Mouse (Mus musculus) thymus, postnatal 0 days (tissue): ENCODE data around the gene Oscar. TPM values are rescaled to one million over a fixed set of nuclear protein-coding genes. Genes with fewer than 3 reads are reported as not detected.
"Not testable (repeated sequence)": the region's sequence is repeated elsewhere in the genome, so short reads cannot be mapped to it uniquely, and the experiment has no call there.

Experiments
- DNase-seq: peaks from one replicate; pipeline ENCODE4 v3.0.0-alpha.2; 2015; ENCODE audit warnings: low spot score
- polyA plus RNA-seq: library from polyadenylated mRNA; unstranded; fragments of >200 nt; fragmentation: Nextera tagmentation; extraction: Ambion mirVana; gene quantifications from 2 replicates; pipeline ENCODE4 v1.2.1, GENCODE M21; 2015

The Oscar gene
- polyA plus RNA-seq, 1 experiment from 2014 or later = not detected

DNA sequence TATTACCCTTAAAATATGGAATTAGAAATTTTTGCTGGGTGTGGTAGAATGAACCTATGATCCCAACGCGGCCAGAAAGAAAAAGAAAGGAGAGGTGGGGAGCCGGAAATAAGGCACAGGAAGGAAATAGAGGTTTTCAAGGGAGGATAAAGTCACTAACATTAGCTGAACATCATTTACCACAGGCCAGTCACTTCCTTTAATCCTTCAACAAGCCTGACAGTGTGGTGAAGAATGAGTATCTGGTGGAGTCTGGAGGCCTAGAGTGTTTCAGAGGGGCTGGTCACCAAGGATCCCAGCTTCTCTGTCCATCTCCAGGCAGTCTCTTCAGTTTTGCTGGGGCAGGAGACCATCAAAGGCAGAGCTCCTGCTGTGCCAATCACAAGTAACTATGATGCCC, 5.5 kb downstream of the Oscar start:
- no peak for DNase-seq

DNA sequence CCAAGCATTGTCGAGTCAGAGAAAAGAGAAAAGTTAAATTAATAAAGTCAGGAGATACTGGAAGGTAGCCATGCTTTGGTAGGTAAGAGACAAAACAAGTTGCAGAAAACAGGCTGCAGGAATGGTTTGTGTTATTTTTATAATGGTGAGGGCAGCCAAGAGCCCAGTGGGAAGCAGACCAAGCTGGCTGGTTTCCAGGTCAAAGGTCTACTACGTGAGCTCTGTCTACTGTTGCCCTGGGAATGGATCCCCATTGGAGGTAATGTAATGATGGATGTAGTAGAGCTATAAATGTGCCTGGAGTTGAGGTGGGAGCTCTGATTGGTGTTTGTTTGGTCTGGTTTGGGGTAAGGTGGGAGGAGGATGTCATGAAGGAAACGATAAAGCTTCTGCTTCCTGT, 6.9 kb downstream of the Oscar start:
- no peak for DNase-seq

DNA sequence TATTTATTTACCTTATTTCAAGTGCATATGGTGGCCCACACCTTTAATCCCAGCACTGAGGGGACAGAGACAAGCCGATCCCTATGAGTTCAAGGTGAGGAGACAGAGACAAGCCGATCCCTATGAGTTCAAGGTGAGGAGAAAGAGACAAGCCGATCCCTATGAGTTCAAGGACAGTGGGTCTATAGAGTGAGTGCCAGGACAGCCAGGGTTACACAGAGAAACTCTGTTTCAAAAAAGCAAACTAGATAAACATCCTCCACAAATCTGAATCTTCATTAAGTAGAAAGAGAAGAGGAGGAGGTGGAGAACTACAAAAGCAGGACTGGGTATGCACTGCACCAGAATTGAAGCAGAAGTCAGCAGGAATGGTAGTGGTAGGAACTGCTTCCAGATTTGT, 7.3 kb downstream of the Oscar start:
- no peak for DNase-seq

DNA sequence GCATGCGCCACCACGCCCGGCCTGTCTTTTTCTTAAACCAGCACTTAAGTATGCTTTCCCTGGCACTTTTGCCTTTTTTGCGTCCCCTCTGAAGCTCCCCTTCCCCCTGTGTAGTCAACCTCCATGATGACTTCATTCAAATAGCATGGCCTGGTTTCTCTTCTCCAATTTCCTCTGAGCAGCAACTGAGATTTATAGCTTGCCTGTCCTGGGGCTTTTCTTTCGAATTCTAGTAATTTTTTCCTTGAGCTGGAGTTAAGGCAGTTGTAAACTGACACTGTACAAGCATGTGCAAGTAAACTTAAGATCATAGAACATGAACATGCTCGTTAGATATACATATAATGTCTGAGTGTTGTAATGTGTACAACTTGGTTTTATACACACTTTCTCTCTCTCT, 8.6 kb downstream of the Oscar start:
- DNase-seq = no peak

DNA sequence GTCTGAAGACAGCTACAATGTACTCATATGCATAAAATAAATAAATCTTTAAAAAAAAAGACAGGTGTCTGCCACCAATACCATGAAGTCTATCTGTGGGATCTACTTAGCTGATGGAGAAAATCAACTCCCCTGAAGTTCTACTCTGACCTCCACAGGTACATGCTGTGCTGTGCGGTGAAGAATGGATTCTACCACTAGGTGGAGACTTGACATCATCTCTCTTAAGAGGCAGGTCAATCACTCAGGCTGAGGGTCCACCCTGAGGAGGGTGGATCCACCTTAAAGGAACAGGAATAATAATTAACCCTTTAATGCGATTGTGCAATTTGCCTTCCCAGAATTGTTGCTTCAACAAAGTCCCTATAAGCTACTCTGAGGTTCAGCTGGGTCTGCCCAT, 9.2 kb downstream of the Oscar start:
- peak; percentile 31 for DNase-seq

DNA sequence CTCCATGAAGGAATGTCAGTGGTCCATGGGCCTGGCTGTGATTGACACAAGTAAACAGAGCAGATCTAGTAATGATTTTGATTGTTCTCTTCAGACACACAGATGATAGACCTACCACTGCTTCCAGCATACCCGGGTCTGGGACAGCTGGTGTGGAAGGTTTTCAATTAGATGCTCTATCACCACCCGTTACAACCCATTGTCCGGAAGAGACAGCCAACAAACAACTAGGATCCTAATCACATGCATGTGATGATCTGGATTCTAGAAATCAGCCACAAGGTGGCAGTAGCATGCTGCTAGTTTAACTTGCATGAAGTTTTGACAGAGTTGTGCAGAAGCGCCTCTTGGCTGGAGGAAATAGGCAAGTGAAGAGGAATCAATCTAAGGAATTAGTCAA, 14.8 kb downstream of the Oscar start:
- DNase-seq = peak; percentile 77

DNA sequence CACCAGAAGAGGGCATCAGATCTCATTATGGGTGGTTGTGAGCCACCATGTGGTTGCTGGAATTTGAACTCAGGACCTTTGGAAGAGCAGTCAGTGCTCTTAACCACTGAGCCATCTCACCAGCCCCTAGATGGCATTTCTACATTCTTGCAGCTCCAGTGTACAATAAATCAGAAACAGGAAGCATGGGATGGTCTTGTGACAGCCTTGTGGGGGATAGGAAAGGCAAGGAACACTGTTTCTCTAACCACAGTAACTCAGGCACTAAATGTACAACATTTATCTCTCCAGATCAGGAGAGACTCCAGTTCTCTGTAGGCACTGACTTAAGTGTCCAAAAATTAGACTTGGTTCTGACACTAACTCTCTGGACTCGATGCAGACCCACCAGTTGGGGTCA, 18.2 kb downstream of the Oscar start:
- DNase-seq = not testable (repeated sequence)

DNA sequence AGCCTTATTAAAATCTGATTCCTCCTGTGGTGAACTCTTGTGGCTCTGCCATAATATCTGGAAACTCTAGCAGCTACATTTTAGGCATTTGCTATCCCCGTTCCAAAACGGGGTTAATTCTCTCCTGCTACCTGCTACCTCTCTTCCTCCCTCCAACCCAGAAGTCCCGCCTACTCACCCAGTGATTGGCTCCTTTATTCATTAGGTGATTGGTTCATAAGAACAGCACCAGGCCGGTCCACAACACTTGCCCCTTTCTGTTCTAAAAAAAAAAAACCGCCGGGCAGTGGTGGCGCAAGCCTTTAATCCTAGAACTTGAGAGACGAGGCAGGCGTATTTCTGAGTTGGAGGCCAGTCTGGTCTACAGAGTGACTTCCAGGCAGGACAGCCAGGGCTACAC, 20.8 kb downstream of the Oscar start:
- DNase-seq = peak; percentile 39

DNA sequence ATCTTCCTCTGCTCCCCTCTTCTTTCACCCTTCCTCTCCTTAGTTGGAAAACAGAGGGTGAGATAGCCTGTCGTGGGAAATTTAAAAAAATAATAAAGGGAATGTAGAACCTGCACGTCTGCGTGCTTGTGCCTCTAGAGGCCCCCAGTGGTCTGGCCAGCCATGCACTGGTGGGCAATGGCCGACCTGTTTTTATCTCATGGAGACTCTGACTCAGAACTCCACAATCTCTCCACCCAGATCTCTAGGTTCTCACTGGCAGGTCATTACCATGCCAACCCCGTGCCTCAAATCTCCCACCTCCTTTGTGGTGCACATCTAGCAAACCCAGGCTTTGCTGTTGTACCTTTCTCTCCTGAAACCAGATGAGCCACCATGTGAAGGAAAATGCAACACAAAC, 21.3 kb downstream of the Oscar start:
- DNase-seq = no peak

DNA sequence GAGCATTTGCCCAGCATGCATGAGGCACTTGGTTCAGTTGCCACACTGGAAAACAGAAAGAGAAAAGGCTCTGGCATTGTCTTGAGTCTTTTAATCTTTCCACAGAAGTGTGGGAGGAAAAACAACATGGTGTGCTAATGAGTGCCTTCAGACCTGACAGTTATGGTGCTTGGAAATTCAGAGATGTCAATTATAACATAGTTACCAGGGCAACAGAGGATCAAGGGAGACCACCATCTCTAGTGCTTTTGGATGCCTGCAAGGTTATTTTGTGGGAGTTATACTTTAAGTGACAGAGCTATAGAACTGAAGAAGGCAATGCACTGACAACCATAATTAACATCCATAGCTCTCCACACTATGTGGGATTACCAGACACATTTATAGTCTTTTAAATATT, 22.1 kb downstream of the Oscar start:
- DNase-seq = no peak

DNA sequence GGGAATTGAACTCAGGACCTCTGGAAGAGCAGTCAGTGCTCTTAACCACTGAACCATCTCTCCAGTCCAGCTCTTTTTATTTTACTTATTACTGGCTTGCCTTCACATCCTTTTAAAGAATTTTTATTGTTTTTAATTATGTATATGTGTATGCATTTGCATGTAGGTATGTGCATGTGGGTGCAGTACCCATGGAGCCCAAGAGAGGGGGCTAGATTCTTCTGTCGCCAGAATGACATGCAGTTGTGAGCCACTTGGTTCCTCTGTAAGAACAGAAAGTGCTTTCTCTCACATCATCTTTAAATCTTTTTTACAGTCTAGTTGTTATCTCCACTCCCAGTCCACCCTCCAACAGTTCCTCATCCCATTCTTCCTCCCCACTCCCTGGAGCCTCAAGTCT, 24.4 kb downstream of the Oscar start:
- DNase-seq = no peak

DNA sequence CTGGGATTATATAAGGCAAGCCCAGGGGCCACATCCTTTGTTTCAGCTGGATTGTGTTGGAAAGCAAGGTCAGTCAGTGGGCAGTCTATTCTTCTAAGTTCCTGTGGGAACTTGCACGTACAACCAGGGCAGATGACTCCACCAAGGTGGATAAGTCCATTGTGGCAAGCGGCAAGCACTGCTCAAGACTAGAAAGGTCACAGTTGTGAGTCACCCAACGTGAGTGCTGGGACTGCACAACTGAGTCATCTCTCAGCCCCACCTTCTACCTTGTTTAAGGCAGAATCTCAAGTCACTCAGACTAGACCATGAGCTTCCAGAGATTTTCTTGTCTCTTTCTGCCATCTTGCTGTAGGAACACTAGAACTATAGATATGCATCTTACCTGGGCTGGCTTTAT, 25.4 kb downstream of the Oscar start:
- DNase-seq = no peak

DNA sequence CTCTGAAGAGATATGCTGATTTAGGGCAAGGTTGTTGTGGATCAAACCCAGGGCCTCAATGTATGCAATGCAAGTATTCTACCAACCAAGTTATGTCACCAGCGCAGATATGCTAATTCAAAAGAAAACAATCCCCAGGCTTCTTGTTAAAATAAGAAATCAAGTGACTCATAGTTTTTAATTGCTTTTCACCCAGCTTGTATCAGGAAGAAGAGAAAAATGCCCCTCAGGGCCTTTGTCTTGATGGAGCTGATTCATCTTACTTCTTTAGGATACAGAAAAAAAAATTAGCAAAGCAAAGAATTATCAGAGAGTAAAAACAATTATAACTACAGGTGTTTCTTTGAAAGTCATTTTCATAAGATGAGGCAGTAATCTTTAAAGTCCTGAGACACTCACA, 28.7 kb downstream of the Oscar start:
- DNase-seq = no peak

DNA sequence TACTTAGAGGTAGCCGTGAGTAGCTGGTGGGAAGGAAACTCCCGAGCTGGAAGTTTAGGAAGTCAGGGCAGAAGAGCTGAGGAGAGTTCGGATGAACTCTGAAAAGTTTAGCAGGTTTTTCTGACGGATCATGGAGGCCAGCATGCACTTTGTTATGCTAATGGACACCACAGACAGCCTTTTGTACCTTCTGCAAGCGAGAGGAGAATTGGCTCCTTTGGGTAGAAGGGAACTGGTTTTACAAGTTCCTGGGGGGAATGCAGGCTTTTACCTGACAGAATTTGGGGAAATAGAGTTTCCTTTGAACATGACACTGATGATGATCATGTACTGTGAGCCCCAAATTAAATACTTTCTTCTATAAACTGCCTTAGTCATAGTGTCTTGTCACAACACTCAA, 29.7 kb downstream of the Oscar start:
- DNase-seq = no peak

DNA sequence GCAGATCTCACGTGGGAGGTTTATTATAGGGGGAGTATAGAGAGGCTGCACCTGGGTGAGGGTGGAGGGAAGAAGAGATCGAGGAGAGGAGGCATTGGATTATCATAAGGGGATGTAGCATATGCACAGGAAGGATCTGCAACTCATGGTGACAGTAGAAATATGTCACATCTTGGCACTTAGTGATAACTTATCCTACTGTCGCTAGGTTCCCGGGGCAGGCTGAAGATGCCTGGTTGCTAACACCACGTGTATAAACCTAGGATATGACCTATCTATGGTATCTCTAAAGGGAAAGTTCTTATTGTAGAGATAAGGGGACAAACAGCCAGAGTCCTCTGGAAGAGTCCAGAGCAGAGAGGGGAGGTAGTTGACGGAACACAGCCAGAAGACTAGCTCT, 30.2 kb downstream of the Oscar start:
- DNase-seq = no peak

DNA sequence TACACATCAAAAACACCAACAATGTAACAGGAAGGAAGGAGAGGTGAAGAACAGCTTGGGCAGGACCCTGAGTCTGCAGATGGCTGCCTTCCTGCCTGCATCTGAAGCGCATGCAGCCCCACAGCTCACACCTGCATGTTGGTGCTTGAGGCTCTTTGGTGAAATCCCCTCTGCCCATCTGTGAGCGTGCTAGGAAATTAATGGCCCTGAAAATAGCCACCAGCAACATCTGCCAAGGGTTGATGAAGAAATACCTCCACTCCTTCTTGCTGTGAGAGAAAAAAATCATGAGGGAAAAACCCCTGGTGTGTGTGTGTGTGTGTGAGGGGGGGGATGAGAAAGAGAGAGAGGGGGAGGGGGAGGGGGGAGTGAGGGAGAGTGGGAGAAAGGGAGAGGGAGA, 35.9 kb downstream of the Oscar start:
- peak; percentile 17 for DNase-seq

DNA sequence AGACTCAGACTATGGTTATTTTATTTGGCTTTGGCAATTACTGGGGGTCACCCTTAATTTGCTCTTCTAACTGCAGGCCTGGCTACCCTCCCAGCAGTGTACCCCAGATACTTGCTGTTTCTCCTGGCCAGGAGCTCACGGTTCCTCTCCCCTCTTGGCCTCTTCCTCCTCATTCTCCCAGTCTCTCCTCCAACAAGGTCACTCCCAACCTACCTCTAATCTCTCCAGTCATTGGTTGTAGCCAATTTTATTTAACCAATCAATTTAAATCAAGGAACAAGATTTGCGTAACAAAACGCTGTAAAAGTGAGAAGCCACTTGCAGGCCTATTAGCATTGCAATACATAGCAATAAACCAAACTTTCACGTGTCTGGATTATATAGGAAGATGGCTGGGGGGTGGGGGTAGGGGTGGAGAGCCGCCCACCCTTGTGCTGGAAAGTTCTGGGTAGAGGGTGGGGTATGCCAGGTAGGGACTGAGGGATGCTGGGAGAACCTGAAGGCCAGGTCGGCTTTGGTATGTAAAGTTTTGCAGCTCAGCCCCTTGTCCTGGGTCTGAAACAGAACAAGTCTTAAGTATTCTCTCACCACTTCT, 36.9 kb downstream of the Oscar start:
- no peak for DNase-seq

DNA sequence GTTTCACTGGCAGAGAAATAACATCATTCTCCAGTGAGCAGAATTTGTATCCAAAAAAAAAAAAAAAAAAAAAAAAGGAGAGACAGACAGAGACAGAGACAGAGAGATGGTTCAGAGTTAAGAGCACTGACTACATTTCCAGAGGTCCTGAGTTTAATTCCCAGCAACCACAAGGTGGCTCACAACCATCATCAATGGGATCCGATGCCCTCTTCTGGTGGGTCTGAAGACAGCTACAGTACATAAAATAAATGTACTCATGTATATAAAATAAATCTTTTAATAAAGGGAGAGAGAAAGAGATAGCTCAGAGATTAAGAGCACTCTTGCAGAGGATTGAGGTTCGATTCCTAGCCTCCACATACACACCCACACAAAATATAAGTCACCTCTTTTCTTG, 37.8 kb downstream of the Oscar start:
- DNase-seq = no peak

DNA sequence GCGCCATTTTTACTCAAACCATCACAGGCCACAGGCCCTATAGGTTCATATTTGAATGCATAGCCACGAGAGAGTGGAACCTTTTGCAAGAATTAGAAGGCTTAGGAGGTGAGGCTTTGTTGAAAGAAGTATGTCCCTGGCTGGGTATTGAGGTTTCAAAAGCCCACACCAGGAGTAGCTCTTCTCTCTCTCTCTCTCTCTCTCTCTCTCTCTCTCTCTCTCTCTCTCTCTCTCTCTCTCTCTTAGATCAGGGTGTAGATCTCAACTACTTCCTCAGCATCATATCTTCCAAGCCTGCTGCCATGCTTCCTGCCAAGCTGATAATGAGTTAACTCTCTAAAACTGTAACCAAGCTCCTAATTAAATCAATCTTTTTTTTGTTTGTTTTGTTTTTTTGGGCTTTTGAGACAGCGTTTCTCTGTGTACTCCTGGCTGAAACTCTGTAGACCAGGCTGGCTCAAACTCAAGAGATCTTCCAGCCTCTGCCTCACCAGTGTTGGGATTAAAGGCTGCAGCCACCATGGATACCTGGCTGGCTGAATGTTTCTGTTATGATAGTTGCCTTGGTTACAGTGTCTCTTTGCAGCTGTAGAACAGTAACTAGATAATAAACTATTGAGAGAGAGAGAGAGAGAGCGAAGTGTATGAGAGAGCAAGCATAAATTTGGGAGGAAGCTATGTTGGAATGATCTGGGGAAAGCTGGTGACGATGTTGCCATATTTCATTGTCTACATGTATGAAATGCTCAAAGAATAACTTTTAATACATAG, 39.4 kb downstream of the Oscar start:
- no peak for DNase-seq

DNA sequence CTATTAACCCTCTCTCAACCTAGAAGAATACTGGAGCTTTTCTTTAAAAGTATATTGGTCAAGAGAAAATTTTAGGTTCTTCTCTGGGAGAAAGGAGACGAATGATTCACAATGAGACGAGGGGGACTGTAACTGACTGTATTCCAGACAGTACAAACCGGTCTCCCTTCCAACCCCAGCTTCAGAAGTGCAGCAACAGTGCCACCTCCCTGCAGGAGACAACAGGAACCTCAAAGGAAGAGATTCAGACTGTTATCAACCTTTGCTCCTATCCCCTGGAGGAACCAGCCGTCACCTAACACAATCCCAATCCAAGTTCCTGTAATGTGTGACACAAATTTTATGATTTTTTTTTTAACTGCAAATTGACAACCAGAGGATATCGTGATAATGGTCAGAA, 41.7 kb downstream of the Oscar start:
- DNase-seq = no peak

DNA sequence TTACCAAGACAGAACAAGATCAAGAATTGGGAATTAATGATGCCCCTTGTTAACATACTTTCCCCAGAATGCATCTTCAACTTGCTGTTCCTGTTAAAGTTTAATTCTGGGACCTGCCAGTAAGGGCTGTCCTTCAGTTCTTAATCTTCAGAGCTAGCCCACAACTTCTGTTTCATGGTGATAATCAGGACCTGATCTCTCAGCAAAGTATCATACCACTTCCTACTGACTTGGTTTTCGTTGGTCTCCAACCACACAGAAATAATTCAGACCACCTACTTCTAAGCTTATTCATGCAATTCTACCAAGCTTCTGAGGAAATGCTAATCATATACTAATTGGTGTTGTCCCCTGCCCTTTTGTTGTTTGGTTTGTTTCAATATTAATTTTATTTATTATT, 44.1 kb downstream of the Oscar start:
- DNase-seq = no peak

DNA sequence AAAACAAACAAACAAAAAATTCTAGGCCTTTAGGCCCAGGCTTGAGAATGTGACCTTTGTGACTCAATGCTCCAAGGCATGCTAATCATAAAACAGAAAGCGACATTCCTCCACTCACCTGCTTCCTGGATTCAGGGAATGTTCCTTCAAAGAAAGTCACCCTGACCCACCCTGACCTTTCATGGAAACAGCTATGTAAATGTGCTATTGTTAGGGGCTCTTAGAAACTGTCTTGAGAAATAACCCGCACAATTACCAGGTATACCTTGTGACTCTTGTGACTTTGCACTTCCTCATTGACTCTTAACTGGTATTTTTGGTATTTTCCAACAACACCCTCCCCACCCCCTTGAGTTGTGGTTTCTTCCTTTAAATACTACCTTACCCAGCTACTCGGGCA, 45.4 kb downstream of the Oscar start:
- not testable (repeated sequence) for DNase-seq

DNA sequence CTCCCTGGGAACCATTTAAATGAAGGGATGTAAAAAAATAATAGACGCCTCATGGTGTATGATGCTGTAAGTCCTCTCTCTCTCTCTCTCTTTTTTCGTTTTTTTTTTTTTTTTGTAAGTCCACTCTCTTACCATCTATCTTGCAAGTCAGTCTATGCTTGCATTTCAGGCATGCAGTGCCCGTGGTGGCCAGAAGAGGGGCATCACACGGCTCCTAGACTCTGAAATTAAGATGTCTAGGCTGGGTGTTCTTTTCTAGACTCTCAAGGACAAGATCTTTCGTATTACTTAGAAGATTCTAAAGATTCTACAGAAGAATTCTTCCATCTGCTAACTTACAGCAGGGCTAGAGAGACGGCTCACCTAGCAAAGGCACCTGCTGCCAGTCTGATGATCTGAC, 46.2 kb downstream of the Oscar start:
- no peak for DNase-seq

DNA sequence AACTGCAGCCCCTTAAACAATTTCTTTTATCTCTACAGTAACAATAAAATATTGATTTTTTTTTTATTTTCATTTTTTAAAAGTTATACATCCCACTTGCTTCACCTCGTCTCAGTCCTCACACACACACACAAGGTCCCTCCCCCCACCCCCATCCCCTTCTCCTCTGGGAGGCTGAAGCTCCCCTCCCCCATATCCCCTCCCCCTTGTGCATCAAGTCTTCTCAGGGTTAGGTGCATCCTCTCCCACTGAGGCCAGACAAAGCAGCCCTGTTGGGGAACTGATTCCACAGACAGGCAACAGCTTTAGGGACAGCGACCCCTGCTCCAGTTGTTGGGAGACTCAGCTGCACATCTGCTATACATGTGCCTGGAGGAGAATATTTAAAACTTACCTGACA, 48.6 kb downstream of the Oscar start:
- DNase-seq = no peak
